Mouse (Mus musculus) kidney, embryonic 16.5 days (tissue): ENCODE measurements at regions not wholly inside any gene's neighbourhood (a gene's known extent, or its start where the extent isn't known, plus 50 kb on each side); places are given as distances from the start of the nearest gene placed in this dataset.

Source experiments
- ATAC-seq: fragments of 200-750 bp; cut with Nextera tagmentation; 2 replicates; pipeline ENCODE4 v1.8.0; 2017; ENCODE audit warnings: moderate TSS enrichment; ENCODE audit not compliant: low FRiP score, low TSS enrichment
- H3K27ac ChIP-seq: fragments of 300-500 bp; sonication (generic); 2 replicates; pipeline ENCODE4 v1.5.1; 2014; ENCODE audit warnings: low read length
- H3K27me3 ChIP-seq: fragments of 300-500 bp; sonication (generic); 2 replicates; pipeline ENCODE4 v1.6.1; 2014; ENCODE audit warnings: low read length, control low read depth, mixed read lengths; ENCODE audit not compliant: insufficient read depth
- H3K36me3 ChIP-seq: fragments of 300-500 bp; sonication (generic); 2 replicates; pipeline ENCODE4 v1.6.1; 2014; ENCODE audit warnings: low read length, control low read depth, mixed read lengths; ENCODE audit not compliant: insufficient read depth
- H3K4me1 ChIP-seq: fragments of 300-500 bp; sonication (generic); 2 replicates; pipeline ENCODE4 v1.6.1; 2014; ENCODE audit warnings: low read length, control low read depth, mixed read lengths; ENCODE audit not compliant: insufficient read depth
- H3K4me2 ChIP-seq: fragments of 300-500 bp; sonication (generic); replicated peaks from 2 replicates; pipeline ENCODE4 v1.6.1; 2014; ENCODE audit warnings: low read depth, low read length
- H3K4me3 ChIP-seq: fragments of 300-500 bp; sonication (generic); 2 replicates; pipeline ENCODE4 v1.5.1; 2014; ENCODE audit warnings: mild to moderate bottlenecking, low read length
- H3K9ac ChIP-seq: fragments of 300-500 bp; sonication (generic); replicated peaks from 2 replicates; pipeline ENCODE4 v1.6.1; 2014; ENCODE audit warnings: low read length
- H3K9me3 ChIP-seq: fragments of 300-500 bp; sonication (generic); 2 replicates; pipeline ENCODE4 v1.6.1; 2016; ENCODE audit warnings: low read length, control low read depth
- WGBS: fragments of 180-500 bp; shearing (Covaris S2); extraction: QIAGEN DNeasy Blood & Tissue Kit; methylation state at CpG from one replicate; pipeline ENCODE4 v1.1.7; 2014; 5-methylcytosine and 5-hydroxymethylcytosine counted together

DNA sequence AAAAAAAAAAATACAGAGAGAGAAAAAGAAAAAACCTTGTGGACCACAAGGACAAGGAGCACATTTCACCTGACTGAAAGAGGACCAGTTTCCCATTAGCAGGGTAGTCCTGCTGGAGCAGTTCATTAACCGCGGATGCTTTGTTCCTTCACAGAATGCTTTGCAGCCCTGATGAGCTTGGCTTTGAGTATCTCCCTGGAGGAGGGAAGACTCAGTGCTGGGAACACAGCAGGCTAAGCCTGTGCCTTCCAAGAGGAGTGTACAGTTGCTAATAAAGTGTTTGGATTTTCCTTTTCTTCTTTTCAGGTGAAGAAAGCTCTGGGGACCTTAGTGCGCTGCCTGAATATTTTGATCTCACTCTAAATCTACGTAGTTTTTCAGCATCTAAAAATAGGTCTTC is 980.3 kb upstream of the Map3k7 start:
- WGBS: 81% methylated on average over 4 of the region's 4 CpGs
- H3K9ac ChIP-seq: no peak overlapping the region
- no peak for ATAC-seq

DNA sequence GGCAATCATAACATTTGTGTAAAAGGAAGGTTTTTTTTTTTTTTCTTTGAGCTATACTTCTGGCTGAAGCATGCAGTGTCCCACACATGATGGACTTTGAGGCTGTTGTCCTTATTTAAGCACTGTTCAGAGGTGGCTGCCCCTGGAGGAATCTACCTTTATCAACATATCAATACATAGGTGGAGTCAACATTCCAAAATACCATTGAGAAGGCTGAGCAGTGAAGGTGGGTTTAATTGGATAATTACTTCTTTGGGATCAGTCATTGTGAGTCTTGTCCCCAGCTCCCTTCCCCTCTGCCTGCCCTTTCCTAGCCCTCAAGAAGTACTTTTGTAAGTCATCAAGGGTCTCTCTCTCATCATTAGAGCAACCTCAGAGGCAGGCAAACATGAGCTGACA is 951.9 kb upstream of the Map3k7 start:
- no peaks in the 10 kb centered on the region for H3K27me3 ChIP-seq
- H3K9ac ChIP-seq: no peak overlapping the region
- H3K27ac ChIP-seq: no peak overlapping the region
- no peaks in the 10 kb centered on the region for H3K9me3 ChIP-seq
- no peaks in the 10 kb centered on the region for H3K4me1 ChIP-seq
- H3K36me3 ChIP-seq: no peaks in the 10 kb centered on the region
- no peak for ATAC-seq
- H3K4me3 ChIP-seq: no peak overlapping the region
- no peak overlapping the region for H3K4me2 ChIP-seq

More for the DNA sequence above, 980.3 kb upstream of the Map3k7 start:
- Histone ChIP-seq H3K9me3 (no peaks in the 10 kb centered on the region), H3K4me1 (no peaks in the 10 kb centered on the region), H3K27me3 (no peaks in the 10 kb centered on the region), H3K4me3 (no peak overlapping the region), H3K36me3 (no peaks in the 10 kb centered on the region), H3K27ac (no peak overlapping the region), H3K4me2 (no peak overlapping the region)

DNA sequence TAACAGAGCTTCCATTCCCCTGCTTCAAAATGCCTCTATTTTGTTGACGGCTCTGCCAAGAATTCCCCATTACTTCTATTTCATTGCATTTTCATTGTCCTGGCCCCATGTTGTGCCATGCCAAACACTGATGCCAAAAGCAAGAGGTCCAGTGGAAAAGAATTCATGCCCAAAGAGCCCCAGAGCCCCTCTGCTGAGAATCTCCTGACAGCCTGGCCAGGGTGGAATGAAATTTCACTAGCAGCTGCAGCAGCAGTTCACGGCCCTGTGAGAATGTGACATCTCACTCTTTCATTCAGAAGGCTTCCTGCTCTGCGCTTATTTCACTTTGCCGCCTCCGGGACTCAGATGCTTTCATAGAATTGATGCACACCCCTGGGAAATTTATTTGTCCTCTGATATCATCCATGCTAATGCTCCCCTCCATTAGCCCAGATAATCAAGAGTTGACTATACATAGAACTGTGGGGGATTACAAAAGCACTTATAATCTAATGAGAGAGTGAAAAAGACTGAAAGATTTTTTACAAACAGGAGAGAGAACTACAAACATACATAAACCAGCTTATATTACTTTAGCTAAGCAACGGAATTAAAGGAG is 911.7 kb upstream of the Map3k7 start:
- Histone ChIP-seq H3K27ac (no peak overlapping the region), H3K4me3 (no peak overlapping the region), H3K36me3 (no peaks in the 10 kb centered on the region), H3K9ac (no peak overlapping the region), H3K4me1 (no peaks in the 10 kb centered on the region), H3K9me3 (no peaks in the 10 kb centered on the region), H3K27me3 (no peaks in the 10 kb centered on the region), H3K4me2 (no peak overlapping the region)
- 71% methylated on average over 6 of the region's 6 CpGs for WGBS
- no peak for ATAC-seq

DNA sequence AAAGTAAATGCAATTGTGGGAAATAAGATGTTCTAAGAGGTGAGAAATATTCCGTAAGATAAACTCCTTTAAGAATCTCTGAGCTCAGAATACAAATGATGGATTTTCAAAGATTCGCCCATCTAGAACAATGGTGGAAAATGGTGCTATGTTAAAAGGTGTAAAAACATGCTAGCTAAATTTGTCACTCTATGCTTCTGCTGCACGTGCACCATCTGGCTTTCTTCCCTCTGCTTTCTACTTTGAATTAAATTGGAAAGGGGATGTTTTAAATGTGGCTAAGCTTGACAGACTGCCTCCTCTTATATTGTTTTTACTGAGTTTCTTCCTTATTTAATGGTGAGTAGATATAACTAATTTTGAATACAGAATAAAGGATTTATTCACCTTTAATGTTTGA is 887.7 kb upstream of the Map3k7 start:
- Histone ChIP-seq H3K9ac (no peak overlapping the region), H3K4me1 (no peaks in the 10 kb centered on the region), H3K4me2 (no peak overlapping the region), H3K4me3 (no peak overlapping the region), H3K27me3 (no peaks in the 10 kb centered on the region), H3K27ac (no peak overlapping the region), H3K36me3 (no peaks in the 10 kb centered on the region), H3K9me3 (no peaks in the 10 kb centered on the region)
- 78% methylated on average over 3 of the region's 3 CpGs for WGBS
- ATAC-seq: no peak

DNA sequence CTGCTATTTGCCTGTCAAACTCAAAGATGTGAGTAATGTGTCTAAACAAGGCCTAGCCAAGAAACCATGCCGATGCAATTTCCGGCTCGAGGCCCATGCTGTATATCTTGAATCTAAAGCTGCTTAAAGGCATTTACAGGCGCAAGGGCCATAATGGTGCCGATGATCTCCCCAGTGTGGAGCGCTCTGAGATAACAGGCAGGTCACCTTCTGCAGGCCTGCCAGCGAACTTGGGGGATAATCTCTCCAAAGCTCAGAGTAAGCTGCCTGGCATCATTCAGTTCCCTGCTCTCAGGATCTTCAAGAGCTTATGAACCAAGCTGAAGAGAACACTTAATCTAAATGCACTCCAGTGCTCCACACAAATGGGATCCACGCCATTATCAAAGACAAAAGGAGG is 842.3 kb upstream of the Map3k7 start:
- no peaks in the 10 kb centered on the region for H3K36me3 ChIP-seq
- no peak for ATAC-seq
- 77% methylated on average over 8 of the region's 8 CpGs for WGBS
- no peaks in the 10 kb centered on the region for H3K9me3 ChIP-seq
- H3K4me1 ChIP-seq: no peaks in the 10 kb centered on the region
- no peak overlapping the region for H3K9ac ChIP-seq
- H3K4me3 ChIP-seq: no peak overlapping the region
- no peaks in the 10 kb centered on the region for H3K27me3 ChIP-seq
- no peak overlapping the region for H3K27ac ChIP-seq
- no peak overlapping the region for H3K4me2 ChIP-seq

DNA sequence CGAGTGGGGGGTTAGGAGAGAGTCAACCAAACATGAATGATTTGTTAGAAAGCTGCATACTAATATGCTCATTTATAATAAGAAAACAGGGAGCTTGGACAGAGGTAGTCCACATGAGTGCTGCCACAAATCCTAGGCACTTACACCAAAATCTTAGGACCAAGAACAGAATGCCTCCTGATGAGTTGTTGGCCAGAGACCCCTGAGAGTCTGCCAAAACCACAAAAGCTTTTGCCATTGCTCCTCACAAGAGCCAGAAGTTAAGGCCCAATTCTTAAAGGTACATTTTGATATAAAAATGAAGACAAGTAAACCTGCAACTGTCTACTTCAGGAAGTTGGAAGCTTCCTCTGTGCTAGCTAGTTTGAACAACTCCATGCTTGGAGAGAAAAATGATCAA is 820.7 kb upstream of the Map3k7 start:
- no peak overlapping the region for H3K27ac ChIP-seq
- H3K36me3 ChIP-seq: no peaks in the 10 kb centered on the region
- H3K4me2 ChIP-seq: no peak overlapping the region
- H3K4me1 ChIP-seq: no peaks in the 10 kb centered on the region
- no peaks in the 10 kb centered on the region for H3K9me3 ChIP-seq
- H3K27me3 ChIP-seq: no peaks in the 10 kb centered on the region
- ATAC-seq: no peak
- WGBS: 72% methylated on average over 1 of the region's 1 CpGs
- H3K4me3 ChIP-seq: no peak overlapping the region
- H3K9ac ChIP-seq: no peak overlapping the region

DNA sequence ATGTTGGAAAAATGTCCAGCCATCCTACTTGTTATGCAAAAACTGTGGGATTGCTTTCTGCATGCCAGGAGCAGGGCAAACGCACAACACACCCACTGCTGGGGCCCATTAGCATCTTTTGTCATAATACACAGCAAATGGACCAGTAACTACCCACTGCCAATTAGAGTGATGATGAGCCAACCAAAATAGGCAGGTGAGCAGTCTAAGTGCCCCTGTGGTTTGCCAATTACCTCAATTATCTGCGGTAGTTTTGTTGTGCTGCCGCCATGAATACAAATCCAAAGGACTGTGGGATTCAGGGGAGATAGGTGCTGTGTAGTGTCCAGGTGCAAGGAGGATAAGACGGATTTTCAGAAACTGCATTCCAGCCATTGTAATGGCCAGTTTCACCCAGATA is 796.5 kb upstream of the Map3k7 start:
- Histone ChIP-seq H3K36me3 (no peaks in the 10 kb centered on the region), H3K9ac (no peak overlapping the region), H3K9me3 (no peaks in the 10 kb centered on the region), H3K4me2 (no peak overlapping the region), H3K4me3 (no peak overlapping the region), H3K4me1 (peaks cover 3% of the 10 kb centered on the region; the same call in 1 of the 2 replicates), H3K27me3 (no peaks in the 10 kb centered on the region), H3K27ac (no peak overlapping the region)
- ATAC-seq: no peak
- 91% methylated on average over 4 of the region's 4 CpGs for WGBS

DNA sequence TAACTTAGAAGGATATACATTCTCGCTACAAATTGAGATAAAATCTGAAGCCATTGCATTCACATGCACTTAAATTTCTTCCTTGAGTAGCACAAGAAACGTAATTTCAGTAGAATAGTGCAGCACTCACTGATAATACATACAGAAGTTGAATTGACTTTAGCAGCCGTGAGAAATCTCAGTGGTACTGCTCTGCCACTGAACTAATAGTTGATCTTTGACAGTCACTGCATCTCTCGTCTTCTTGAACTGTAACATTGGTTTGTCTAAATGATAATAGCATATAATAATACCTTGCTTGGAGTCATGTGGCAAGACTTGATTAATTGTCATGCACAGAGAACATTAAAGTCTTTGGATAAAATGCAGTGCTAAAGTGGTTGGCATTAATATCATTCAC is 795.5 kb upstream of the Map3k7 start:
- WGBS: 83% methylated on average over 4 of the region's 4 CpGs
- no peaks in the 10 kb centered on the region for H3K9me3 ChIP-seq
- H3K4me3 ChIP-seq: no peak overlapping the region
- H3K36me3 ChIP-seq: no peaks in the 10 kb centered on the region
- ATAC-seq: no peak
- H3K4me2 ChIP-seq: no peak overlapping the region
- H3K27me3 ChIP-seq: no peaks in the 10 kb centered on the region
- H3K27ac ChIP-seq: no peak overlapping the region
- H3K4me1 ChIP-seq: peaks cover 3% of the 10 kb centered on the region; the same call in 1 of the 2 replicates
- H3K9ac ChIP-seq: no peak overlapping the region

DNA sequence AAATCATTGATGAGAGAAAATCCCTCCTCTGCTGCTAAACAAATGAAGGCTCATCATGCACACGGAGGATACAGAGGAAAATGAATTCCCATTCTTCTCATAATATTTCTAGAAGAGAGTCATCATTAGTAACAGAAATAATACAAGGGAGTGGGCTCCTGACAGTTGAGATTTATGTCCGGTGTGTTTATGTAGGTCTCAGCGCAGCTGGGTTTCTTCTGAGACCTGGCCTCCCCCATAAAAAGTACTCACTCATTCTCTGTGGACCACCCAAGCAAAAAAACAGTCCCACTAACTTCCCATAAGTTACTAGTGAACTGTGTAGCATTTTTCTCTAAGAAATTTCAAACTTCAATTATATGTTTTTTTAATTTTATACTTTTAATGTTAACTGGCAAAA is 792.7 kb upstream of the Map3k7 start:
- no peaks in the 10 kb centered on the region for H3K36me3 ChIP-seq
- WGBS: 24% methylated on average over 3 of the region's 3 CpGs
- H3K9ac ChIP-seq: no peak overlapping the region
- no peaks in the 10 kb centered on the region for H3K27me3 ChIP-seq
- H3K9me3 ChIP-seq: no peaks in the 10 kb centered on the region
- no peak overlapping the region for H3K4me2 ChIP-seq
- H3K4me3 ChIP-seq: no peak overlapping the region
- ATAC-seq: no peak
- peaks cover 3% of the 10 kb centered on the region; the same call in 1 of the 2 replicates for H3K4me1 ChIP-seq
- H3K27ac ChIP-seq: no peak overlapping the region

DNA sequence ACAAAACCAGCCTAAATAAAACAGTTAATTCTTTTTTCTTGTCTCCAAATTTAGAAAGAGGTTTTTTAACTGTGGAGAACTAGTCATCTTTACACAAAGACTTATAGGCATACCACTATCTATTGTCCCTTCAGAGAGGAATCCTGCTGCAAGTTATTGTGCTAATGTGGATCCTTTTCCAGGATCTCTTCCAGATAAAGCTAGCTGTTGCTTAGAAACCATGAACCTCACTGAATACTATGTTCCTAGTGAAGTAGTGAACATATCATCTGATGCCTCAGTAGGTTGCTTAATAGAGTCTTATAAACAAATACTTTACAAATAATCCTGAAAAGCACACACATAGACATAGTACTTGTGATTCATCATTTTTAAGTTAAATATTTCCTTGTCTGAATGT is 766.0 kb upstream of the Map3k7 start:
- ATAC-seq: no peak

More for the DNA sequence above, 766.0 kb upstream of the Map3k7 start:
- H3K36me3 ChIP-seq: no peaks in the 10 kb centered on the region
- H3K4me1 ChIP-seq: no peaks in the 10 kb centered on the region
- no peaks in the 10 kb centered on the region for H3K9me3 ChIP-seq
- H3K9ac ChIP-seq: no peak overlapping the region
- no peak overlapping the region for H3K4me3 ChIP-seq
- H3K4me2 ChIP-seq: no peak overlapping the region
- H3K27me3 ChIP-seq: no peaks in the 10 kb centered on the region
- H3K27ac ChIP-seq: no peak overlapping the region
